In the genomic region with DNA sequence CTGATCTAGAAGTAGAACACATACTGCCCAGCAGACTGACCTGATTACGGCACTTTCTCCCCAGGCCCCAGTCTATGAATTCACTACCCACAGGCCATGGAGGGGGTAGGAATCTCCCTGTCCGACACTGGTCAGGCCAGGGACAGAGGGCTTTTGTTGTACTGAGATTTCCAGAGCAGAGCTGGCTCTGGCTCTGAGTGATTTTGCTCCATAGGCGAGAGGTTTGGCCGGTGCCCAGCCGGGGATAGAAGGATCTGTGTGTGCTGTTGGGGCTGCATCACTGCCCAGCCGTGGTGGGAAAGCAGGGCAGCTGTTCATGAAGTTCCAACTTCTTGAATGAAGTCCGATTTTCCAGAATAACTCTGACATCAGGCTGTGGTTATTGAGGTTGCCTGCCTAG, we compare ENCODE assay signal across 8 mouse cellular contexts. TPM values are rescaled to one million over a fixed set of nuclear protein-coding genes. Genes with fewer than 3 reads are reported as not detected.
DNase-seq lines count a peak whose midpoint lies in the region; ATAC-seq lines count a peak whose summit lies in the region.

No protein-coding gene starts in this region.

- H3K27ac ChIP-seq in kidney, embryonic 16.5 days (ENCODE audit: low read length): 0 out of 2 replicates have a peak overlapping the region, but pooled peaks have one; percentile 13
- no peak overlapping the region for H3K27ac ChIP-seq in forebrain, embryonic 14.5 days (ENCODE audit: low read depth, low read length)
- peak overlapping the region; percentile 62 for H3K27ac ChIP-seq in hindbrain, embryonic 12.5 days
- H3K27ac ChIP-seq in limb, embryonic 12.5 days: peak overlapping the region; percentile 82
- peak overlapping the region; percentile 59 for H3K27ac ChIP-seq in neural tube, embryonic 13.5 days (replicated peaks)

- no peak for DNase-seq in kidney, postnatal 14 days
- DNase-seq in forebrain, embryonic 14.5 days (ENCODE audit: low spot score): peak; percentile 65
- DNase-seq in T-cell, adult 2 months (ENCODE audit: low spot score): no peak
- DNase-seq in adrenal gland, postnatal 36 days: no peak

- peak; percentile 40 for ATAC-seq in kidney, embryonic 16.5 days (ENCODE audit: low FRiP score, low TSS enrichment)
- peak; percentile 75; the same call in 1 of the 2 replicates for ATAC-seq in forebrain, embryonic 14.5 days
- no peak for ATAC-seq in hindbrain, embryonic 12.5 days (ENCODE audit: low FRiP score)
- peak; percentile 55; the same call in 1 of the 2 replicates for ATAC-seq in limb, embryonic 12.5 days (ENCODE audit: insufficient number of reproducible peaks, insufficient read depth, low FRiP score, low TSS enrichment, low read depth)
- ATAC-seq in neural tube, embryonic 13.5 days (ENCODE audit: low read depth): peak; percentile 88

- 36% methylated on average over 7 of the region's 7 CpGs for WGBS in kidney, embryonic 16.5 days
- 62% methylated on average over 7 of the region's 7 CpGs for WGBS in forebrain, embryonic 14.5 days
- 52% methylated on average over 7 of the region's 7 CpGs for WGBS in hindbrain, embryonic 12.5 days
- WGBS in limb, embryonic 12.5 days: 57% methylated on average over 7 of the region's 7 CpGs
- 51% methylated on average over 7 of the region's 7 CpGs for WGBS in neural tube, embryonic 13.5 days

- H3K9ac ChIP-seq in kidney, embryonic 16.5 days (replicated peaks; ENCODE audit: low read length): no peak overlapping the region
- H3K9ac ChIP-seq in forebrain, embryonic 14.5 days (ENCODE audit: low read length): no peak overlapping the region
- H3K9ac ChIP-seq in hindbrain, embryonic 12.5 days: no peak overlapping the region
- no peak overlapping the region for H3K9ac ChIP-seq in limb, embryonic 12.5 days (replicated peaks)
- no peak overlapping the region for H3K9ac ChIP-seq in neural tube, embryonic 13.5 days

- no peaks in the 10 kb centered on the region for H3K9me3 ChIP-seq in kidney, embryonic 16.5 days (ENCODE audit: low read length)
- no peaks in the 10 kb centered on the region for H3K9me3 ChIP-seq in forebrain, embryonic 14.5 days (replicated peaks; ENCODE audit: control insufficient read depth, low read length)
- H3K9me3 ChIP-seq in hindbrain, embryonic 12.5 days (replicated peaks): no peaks in the 10 kb centered on the region
- H3K9me3 ChIP-seq in limb, embryonic 12.5 days: no peaks in the 10 kb centered on the region
- H3K9me3 ChIP-seq in neural tube, embryonic 13.5 days: no peaks in the 10 kb centered on the region

- no peaks in the 10 kb centered on the region for H3K27me3 ChIP-seq in kidney, embryonic 16.5 days (ENCODE audit: insufficient read depth, low read length)
- no peaks in the 10 kb centered on the region for H3K27me3 ChIP-seq in forebrain, embryonic 14.5 days (replicated peaks; ENCODE audit: control insufficient read depth, insufficient read depth, low read length)
- H3K27me3 ChIP-seq in hindbrain, embryonic 12.5 days: no peaks in the 10 kb centered on the region
- H3K27me3 ChIP-seq in limb, embryonic 12.5 days: no peaks in the 10 kb centered on the region
- H3K27me3 ChIP-seq in neural tube, embryonic 13.5 days: no peaks in the 10 kb centered on the region

- no peak overlapping the region for H3K4me2 ChIP-seq in kidney, embryonic 16.5 days (replicated peaks; ENCODE audit: low read depth, low read length)
- H3K4me2 ChIP-seq in forebrain, embryonic 14.5 days (ENCODE audit: low read length): no peak overlapping the region
- no peak overlapping the region for H3K4me2 ChIP-seq in hindbrain, embryonic 12.5 days (replicated peaks)
- 0 out of 2 replicates have a peak overlapping the region, but pooled peaks have one; percentile 8 for H3K4me2 ChIP-seq in limb, embryonic 12.5 days
- no peak overlapping the region for H3K4me2 ChIP-seq in neural tube, embryonic 13.5 days

- H3K36me3 ChIP-seq in kidney, embryonic 16.5 days (ENCODE audit: insufficient read depth, low read length): no peaks in the 10 kb centered on the region
- H3K36me3 ChIP-seq in forebrain, embryonic 14.5 days (ENCODE audit: control insufficient read depth, insufficient read depth, low read length): no peaks in the 10 kb centered on the region
- no peaks in the 10 kb centered on the region for H3K36me3 ChIP-seq in hindbrain, embryonic 12.5 days
- H3K36me3 ChIP-seq in limb, embryonic 12.5 days: no peaks in the 10 kb centered on the region
- H3K36me3 ChIP-seq in neural tube, embryonic 13.5 days: no peaks in the 10 kb centered on the region

- H3K4me1 ChIP-seq in kidney, embryonic 16.5 days (ENCODE audit: insufficient read depth, low read length): peaks cover 7% of the 10 kb centered on the region; the same call in 1 of the 2 replicates
- no peaks in the 10 kb centered on the region for H3K4me1 ChIP-seq in forebrain, embryonic 14.5 days (ENCODE audit: control insufficient read depth, insufficient read depth, low read length)
- H3K4me1 ChIP-seq in hindbrain, embryonic 12.5 days: no peaks in the 10 kb centered on the region
- H3K4me1 ChIP-seq in limb, embryonic 12.5 days (replicated peaks): peaks cover 21% of the 10 kb centered on the region
- H3K4me1 ChIP-seq in neural tube, embryonic 13.5 days (replicated peaks): peaks cover 10% of the 10 kb centered on the region

- H3K4me3 ChIP-seq in kidney, embryonic 16.5 days (ENCODE audit: low read length): no peak overlapping the region
- no peak overlapping the region for H3K4me3 ChIP-seq in forebrain, embryonic 14.5 days (ENCODE audit: low read depth, low read length)
- H3K4me3 ChIP-seq in hindbrain, embryonic 12.5 days: no peak overlapping the region
- no peak overlapping the region for H3K4me3 ChIP-seq in limb, embryonic 12.5 days (replicated peaks)
- no peak overlapping the region for H3K4me3 ChIP-seq in neural tube, embryonic 13.5 days

RNA-seq across cellular contexts. Expression of a gene that starts 20.1 kb away (rescaled TPM):
- 31.1 and 35.1 TPM in 2 replicates for polyA plus RNA-seq in kidney, embryonic 16.5 days (2015; fragmentation: Nextera tagmentation; extraction: Ambion mirVana)
- 54.7 TPM in 2 replicates for polyA plus RNA-seq in forebrain, embryonic 14.5 days (2014; fragmentation: Nextera tagmentation; extraction: Ambion mirVana)
- polyA plus RNA-seq in hindbrain, embryonic 12.5 days (2016; fragmentation: Nextera tagmentation; extraction: Ambion mirVana): 67.0 and 68.4 TPM in 2 replicates
- 61.2 and 61.7 TPM in 2 replicates for polyA plus RNA-seq in limb, embryonic 12.5 days (2016; fragmentation: Nextera tagmentation; extraction: Ambion mirVana)
- polyA plus RNA-seq in neural tube, embryonic 13.5 days (2015; fragmentation: Nextera tagmentation; extraction: Ambion mirVana): 51.7 and 55.0 TPM in 2 replicates
- 10 to 100 TPM; 15.5 to 15.9 TPM for total RNA-seq in adrenal gland, postnatal 36 days (2021)
